Mouse (Mus musculus): ENCODE measurements around the gene Fat2. TPM values are rescaled to one million over a fixed set of nuclear protein-coding genes. Genes with fewer than 3 reads are reported as not detected.

Gene Fat2
- total RNA-seq, 2 experiments from 2014 or later = 0.26 to 0.29 TPM

GRCm38 (mm10) chr11:55231034-55231433 lies 105.3 kb downstream of the Fat2 start:
- intact Hi-C loops (cut with DNase I) = no loop called here
- H3K4me3 ChIP-seq = no peak overlapping the region
- no peak for TF ChIP-seq CTCF (IDR thresholded peaks at IDR 0.05)
- no peak overlapping the region for H3K27ac ChIP-seq
- no peak for DNase-seq (ENCODE audit: extremely low spot score in 1 of 2, low spot score in 2 of 2)

- Histone ChIP-seq H3K4me3 (no peak overlapping the region), H3K27ac (no peak overlapping the region)
- intact Hi-C loops (cut with DNase I) = no loop called here
- no peak for TF ChIP-seq CTCF (IDR thresholded peaks at IDR 0.05)
- no peak for DNase-seq (ENCODE audit: extremely low spot score in 1 of 2, low spot score in 2 of 2)
Observed at GRCm38 (mm10) chr11:55221306-55221705, 115.1 kb downstream of the Fat2 start.

GRCm38 (mm10) chr11:55218473-55218872 lies 117.9 kb downstream of the Fat2 start:
- Histone ChIP-seq H3K27ac (peak overlapping the region; percentile 72), H3K4me3 (no peak overlapping the region)
- intact Hi-C loops (cut with DNase I) = no loop called here
- TF ChIP-seq CTCF (IDR thresholded peaks at IDR 0.05) = no peak
- no peak for DNase-seq (ENCODE audit: extremely low spot score in 1 of 2, low spot score in 2 of 2)

DNA sequence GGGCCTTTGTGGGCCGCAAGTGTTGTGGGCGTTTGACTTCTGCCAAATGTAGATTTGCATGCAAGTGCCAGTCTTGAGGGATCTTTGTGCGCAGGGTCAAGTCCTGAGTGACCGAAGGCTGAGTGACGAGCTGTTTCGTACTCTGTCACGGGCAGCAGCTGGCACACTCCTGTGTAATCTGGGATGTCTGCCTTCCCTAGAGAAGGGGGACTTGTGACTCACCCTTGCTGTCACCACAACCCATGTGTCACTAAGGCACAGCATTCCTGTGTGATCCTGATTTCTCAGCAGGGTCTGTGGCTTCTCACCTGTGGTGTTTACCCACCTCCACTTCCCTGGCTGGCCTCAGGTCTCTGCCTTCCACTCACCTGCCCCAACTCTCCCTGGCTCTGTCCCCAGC lies 118.5 kb downstream of the Fat2 start:
- H3K27ac ChIP-seq = peak overlapping the region; percentile 72
- DNase-seq (ENCODE audit: extremely low spot score in 1 of 2, low spot score in 2 of 2) = no peak
- intact Hi-C loops (cut with DNase I) = no loop called here
- H3K4me3 ChIP-seq = no peak overlapping the region
- TF ChIP-seq CTCF (IDR thresholded peaks at IDR 0.05) = no peak

- DNase-seq (ENCODE audit: extremely low spot score in 1 of 2, low spot score in 2 of 2) = no peak
- H3K4me3 ChIP-seq = no peak overlapping the region
- H3K27ac ChIP-seq = peak overlapping the region; percentile 72
- TF ChIP-seq CTCF (IDR thresholded peaks at IDR 0.05) = no peak
- intact Hi-C loops (cut with DNase I) = no loop called here
Observed at GRCm38 (mm10) chr11:55217418-55217817, 118.9 kb downstream of the Fat2 start.

DNA sequence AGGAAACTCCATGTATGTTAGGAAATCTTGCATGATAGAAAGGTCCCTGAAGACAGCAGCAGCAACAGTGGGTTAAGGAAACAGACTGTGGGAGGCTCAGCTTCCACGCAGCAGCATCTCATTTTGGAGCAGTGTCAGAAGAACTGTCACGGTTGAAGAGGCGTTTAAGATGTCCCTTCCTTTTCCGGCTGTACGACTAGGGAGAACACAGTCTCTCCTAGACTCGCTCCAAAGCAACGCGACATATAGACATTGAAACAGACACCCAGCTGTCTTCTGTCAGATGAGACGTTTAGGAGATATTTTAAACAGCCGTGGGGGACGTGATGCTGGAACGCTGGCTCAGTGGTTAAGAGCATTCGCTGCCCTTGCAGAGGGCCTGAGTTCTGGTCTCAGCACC lies 119.5 kb downstream of the Fat2 start:
- H3K27ac ChIP-seq = peak overlapping the region; percentile 83
- no peak overlapping the region for H3K4me3 ChIP-seq
- intact Hi-C loops (cut with DNase I) = no loop called here
- peak in 1 of 2 experiments; percentile 31 for DNase-seq (ENCODE audit: extremely low spot score in 1 of 2, low spot score in 2 of 2)
- no peak for TF ChIP-seq CTCF (IDR thresholded peaks at IDR 0.05)

DNA sequence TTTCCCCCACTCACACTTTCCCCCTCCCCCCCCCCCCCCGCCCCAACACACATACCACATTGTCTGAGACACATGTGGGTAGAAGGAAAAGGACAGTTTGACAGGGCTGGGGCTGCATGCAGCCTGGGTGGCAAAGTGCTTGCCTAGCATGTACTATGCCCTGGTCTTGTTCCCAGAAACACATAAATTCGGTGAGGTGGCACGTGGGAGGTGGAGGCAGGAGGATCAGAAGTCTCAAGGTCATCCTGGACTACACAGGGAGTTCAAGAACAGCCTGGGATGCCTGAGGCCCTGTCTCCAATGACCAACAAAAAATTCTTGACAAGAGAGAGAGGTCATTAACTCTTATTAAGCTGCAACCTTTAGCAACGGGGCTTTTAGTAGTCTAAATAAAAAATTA lies 120.3 kb downstream of the Fat2 start:
- TF ChIP-seq CTCF (IDR thresholded peaks at IDR 0.05) = no peak
- DNase-seq (ENCODE audit: extremely low spot score in 1 of 2, low spot score in 2 of 2) = no peak
- Histone ChIP-seq H3K4me3 (no peak overlapping the region), H3K27ac (peak overlapping the region; percentile 83)
- intact Hi-C loops (cut with DNase I) = no loop called here

DNA sequence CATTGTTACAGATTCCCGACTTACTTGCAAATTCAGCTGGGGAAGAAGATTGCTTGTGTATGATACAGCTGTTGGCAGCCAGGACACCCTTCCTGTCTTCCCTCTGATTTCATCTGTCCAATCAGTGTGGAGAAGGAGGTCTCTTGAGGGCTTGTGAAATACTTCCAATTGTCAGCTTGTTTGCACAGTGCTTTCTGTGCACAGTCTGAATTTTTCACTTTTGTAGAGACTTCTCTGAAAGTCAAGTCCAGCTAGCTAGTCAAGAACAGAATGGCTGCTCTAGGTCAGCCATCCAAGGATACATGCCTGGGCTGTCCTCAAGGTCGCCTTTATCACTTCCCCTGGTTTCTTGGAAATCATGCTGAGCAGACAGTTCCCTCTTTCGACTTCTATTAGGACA lies 121.4 kb downstream of the Fat2 start:
- intact Hi-C loops (cut with DNase I) = no loop called here
- DNase-seq (ENCODE audit: extremely low spot score in 1 of 2, low spot score in 2 of 2) = no peak
- H3K27ac ChIP-seq = peak overlapping the region; percentile 2; the same call in 1 of the 2 replicates
- TF ChIP-seq CTCF (IDR thresholded peaks at IDR 0.05) = no peak
- no peak overlapping the region for H3K4me3 ChIP-seq

DNA sequence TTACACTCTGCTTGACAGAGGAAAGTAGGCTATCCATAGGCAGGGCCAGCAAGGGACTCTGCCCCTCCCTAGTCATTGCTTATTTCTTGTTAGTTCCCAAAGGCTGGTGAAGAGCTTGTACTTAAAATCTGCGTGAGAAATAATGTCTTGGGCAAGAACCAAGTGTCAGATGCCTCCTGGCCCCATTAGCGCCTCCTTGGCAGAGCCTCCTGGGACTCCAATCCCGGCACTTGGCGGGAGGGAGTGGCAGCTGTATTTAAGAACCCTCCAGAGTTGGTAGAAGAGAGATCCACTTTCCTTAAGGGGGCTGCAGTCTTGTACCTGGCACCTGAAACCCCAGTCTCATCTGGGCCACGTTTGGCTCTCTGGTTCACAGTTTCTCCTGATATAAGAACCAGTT lies 122.2 kb downstream of the Fat2 start:
- no peak overlapping the region for H3K27ac ChIP-seq
- intact Hi-C loops (cut with DNase I) = no loop called here
- no peak overlapping the region for H3K4me3 ChIP-seq
- no peak for DNase-seq (ENCODE audit: extremely low spot score in 1 of 2, low spot score in 2 of 2)
- TF ChIP-seq CTCF (IDR thresholded peaks at IDR 0.05) = no peak

GRCm38 (mm10) chr11:55213518-55213917 lies 122.8 kb downstream of the Fat2 start:
- intact Hi-C loops (cut with DNase I) = no loop called here
- no peak overlapping the region; the same call in 1 of the 2 replicates for H3K27ac ChIP-seq

DNA sequence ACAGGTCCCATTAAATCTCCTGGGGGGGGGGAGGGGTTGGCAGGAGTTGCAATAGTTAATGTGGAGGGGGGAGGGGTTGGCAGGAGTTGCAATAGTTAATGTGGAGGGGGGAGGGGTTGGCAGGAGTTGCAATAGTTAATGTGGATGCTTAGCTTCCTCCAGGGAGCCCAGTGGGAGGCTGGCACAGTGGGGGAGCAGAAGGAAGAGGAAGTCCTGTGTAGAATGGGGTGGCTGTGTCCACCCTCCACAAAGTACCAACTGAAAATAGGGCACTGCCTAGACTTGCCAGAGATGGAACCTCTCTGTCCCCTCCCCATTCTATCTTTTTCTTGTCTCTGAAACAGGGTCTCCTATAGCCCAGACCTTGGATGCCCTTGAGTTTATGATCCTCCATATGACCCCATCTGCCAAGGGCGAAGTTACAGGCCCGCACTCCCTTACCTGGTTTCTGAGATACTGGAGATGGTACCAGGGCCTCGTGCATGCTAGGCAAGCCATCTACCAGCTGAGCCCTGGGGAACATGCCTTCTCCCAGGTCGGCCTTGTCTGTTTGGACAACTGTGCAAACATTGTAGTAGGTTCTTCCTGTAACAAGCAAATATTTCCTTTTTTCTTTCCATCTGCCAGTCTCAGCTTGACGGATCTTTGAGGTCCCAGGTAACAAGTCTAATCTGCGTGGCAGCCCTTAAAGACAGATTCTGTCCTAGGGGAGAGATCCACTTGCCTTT lies 126.6 kb downstream of the Fat2 start:
- no peak overlapping the region for H3K4me3 ChIP-seq
- DNase-seq (ENCODE audit: extremely low spot score in 1 of 2, low spot score in 2 of 2) = no peak
- no peak for TF ChIP-seq CTCF (IDR thresholded peaks at IDR 0.05)
- H3K27ac ChIP-seq = no peak overlapping the region; the same call in 1 of the 2 replicates
- intact Hi-C loops (cut with DNase I) = no loop called here

More at GRCm38 (mm10) chr11:55213518-55213917, 122.8 kb downstream of the Fat2 start:
- no peak overlapping the region for H3K4me3 ChIP-seq
- TF ChIP-seq CTCF (IDR thresholded peaks at IDR 0.05) = no peak
- DNase-seq (ENCODE audit: extremely low spot score in 1 of 2, low spot score in 2 of 2) = no peak

GRCm38 (mm10) chr11:55209032-55209431 lies 127.3 kb downstream of the Fat2 start:
- H3K27ac ChIP-seq = no peak overlapping the region
- no peak overlapping the region for H3K4me3 ChIP-seq
- TF ChIP-seq CTCF (IDR thresholded peaks at IDR 0.05) = no peak
- intact Hi-C loops (cut with DNase I) = no loop called here
- no peak for DNase-seq (ENCODE audit: extremely low spot score in 1 of 2, low spot score in 2 of 2)

All from left cerebral cortex, adult 2 months (tissue).